Mouse (Mus musculus) frontal cortex, postnatal 14 days (tissue): ENCODE results near the gene Tac4.
A peak's percentile ranks its signal among the peaks of the same experiment; 100 is the strongest.

Experiments used
- DNase-seq, 2 experiments: peaks; one replicate each; pipeline ENCODE4 v3.0.0; 2022; ENCODE audit warnings: low spot score in 2 of 2

The Tac4 gene

GRCm38 (mm10) chr11:95263816-95264454, 2.6 kb downstream of the Tac4 start:
- DNase-seq, result no peak

- no peak for DNase-seq
Observed at GRCm38 (mm10) chr11:95264455-95265013, 3.2 kb downstream of the Tac4 start.

GRCm38 (mm10) chr11:95266540-95267245, 5.4 kb downstream of the Tac4 start:
- DNase-seq, result no peak

- no peak for DNase-seq
Observed at GRCm38 (mm10) chr11:95273661-95274060, 12.3 kb downstream of the Tac4 start.

- DNase-seq, result no peak
Observed at GRCm38 (mm10) chr11:95274613-95275012, 13.3 kb downstream of the Tac4 start.

DNA sequence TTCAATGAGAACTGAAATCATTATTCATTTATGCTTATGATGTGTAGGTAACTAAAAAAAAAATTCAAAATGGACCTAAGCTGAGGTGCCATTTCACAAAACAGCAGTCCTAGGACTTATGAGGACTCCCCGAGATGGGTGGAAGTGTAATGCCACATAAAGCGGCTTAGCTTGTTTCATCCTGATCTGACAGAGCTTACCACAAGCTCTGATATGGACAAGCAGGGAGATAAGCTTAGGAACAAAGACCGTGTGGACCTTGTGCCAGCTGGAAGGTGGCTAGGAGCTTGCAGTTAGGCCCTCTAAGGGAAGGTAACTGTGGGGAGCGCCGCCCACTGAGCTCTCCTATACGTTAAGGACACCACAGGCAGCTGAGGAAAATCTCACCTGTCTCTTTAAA, 14.7 kb downstream of the Tac4 start:
- DNase-seq, result no peak

DNA sequence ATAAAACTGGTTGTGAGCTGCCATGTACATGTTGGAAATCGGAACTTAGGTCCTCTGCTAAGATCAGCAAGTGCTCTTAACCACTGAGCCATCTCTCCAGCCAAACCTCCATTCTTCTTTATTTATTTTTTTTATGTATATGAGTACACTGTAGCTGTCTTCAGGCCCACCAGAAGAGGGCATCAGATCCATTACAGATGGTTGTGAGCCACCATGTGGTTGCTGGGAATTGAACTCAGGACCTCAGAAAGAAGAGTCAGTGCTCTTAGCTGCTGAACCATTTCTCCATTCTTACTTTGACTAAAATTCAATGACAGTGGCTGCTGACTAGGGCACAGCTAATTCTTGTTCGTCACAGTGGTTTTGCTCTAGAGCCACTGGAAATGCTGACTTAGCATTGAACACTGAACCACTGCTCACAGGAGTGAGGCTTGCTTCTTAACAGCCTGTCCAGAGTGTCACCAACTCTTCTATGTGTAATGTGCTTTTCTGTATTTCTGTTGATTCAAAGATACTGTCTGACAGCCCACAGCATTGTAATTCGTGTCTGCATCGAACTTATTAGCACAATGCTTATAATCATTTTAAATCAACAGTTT, 17.8 kb downstream of the Tac4 start:
- no peak for DNase-seq

DNA sequence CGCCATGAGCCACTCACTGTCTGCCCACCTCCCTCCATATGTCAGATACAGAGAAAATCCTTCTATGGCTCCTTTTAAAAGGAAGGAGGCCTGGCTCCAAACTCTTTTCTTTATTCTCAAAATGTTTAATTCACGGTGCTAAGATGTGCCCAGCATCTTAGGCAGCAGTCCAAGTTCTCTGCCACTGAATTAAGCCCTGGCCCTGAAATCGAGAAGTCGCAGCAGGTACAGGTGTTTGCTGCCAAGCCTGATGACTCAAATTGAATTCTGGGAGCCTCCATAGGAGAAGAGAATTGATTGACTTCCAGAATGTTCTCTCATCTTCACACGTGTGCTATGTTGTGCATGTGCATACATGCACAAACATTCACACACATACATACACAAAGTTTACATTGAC, 21.0 kb downstream of the Tac4 start:
- no peak for DNase-seq

DNA sequence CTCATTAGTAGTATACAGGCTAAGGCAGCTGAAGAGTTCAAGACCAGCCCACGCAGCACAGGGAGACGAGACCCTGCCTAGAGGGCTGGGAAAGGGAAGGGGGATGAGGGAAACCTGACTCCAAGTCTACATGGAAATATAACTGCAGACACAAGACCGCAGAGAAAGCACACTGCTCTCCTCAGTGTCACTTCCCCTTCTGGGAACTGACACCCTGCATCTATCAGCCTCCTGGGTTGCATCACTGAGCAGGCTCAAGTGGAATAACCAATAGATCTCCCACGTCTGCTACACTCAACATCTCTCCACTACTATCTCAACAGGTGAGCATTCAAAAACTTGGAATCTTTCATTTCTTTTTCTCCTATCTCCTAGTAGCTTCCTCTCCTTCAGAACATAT, 30.7 kb downstream of the Tac4 start:
- no peak for DNase-seq

DNA sequence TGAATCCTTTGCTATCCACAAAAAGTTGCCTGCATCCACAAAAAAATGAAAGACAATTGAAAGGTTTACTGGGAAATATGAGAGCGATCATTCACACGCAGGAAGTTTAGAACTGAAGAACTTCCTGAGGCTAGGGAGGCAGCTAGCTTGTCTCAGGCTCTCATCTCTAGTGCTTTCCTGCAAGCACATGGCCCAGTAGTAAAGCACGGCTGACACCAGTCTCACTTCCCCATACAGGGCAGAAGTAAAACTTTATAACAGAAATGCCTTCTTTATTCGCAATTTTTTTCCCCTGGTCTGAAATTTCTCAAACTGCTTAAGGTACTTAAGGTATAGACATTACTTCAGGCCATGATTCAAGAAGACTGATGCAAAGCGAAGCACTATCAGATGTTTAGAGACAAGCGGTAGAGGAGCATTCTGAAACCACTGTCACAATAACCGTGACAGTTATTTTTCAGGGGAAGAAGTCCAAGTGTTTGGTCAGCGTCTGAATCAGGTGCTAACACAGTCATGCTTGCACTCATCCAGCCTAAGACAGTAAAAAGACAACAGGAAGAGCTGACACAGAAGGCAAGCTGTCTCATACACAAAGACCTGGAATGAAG, 31.8 kb downstream of the Tac4 start:
- no peak for DNase-seq

- no peak for DNase-seq
Observed at GRCm38 (mm10) chr11:95295736-95296135, 34.4 kb downstream of the Tac4 start.

GRCm38 (mm10) chr11:95298146-95298545, 36.8 kb downstream of the Tac4 start:
- no peak for DNase-seq

- no peak for DNase-seq
Observed at GRCm38 (mm10) chr11:95299886-95300285, 38.6 kb downstream of the Tac4 start.

DNA sequence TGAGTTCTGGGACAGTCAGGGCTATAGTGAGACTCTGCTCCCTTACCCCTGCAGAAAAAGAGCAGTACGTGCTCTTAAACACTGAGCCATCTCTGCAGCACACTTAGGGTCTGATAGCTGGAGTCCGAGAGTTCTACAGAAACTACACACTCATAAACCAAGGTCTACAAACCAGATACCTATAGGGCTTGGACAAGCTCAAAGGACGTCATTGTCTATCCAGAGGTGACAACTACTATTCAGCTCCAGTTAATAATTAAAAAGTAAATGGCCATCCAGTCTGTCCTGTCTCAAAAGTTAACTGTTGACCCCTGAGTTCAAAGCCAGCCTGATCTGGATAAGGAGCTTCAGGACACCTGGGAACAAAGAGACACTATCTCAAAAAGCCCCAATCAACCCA, 40.4 kb downstream of the Tac4 start:
- no peak for DNase-seq

DNA sequence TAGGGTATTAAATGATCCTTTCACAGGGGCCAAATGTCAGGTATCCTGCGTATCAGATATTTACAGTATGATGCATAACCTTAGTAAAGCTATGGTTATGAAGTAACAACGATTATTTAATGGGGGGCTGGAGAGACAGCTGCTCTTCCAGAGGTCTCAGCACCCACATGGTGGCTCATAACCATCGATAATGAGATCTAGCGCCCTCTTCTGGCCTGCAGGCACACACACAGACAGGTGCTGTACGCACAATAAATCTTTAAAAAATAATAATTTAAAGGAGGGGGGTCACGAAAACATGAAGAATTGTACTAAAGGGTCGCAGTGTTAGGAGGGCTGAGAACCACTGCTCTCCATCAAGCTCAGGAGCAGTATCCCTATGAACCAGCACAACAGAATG, 44.3 kb downstream of the Tac4 start:
- no peak for DNase-seq

DNA sequence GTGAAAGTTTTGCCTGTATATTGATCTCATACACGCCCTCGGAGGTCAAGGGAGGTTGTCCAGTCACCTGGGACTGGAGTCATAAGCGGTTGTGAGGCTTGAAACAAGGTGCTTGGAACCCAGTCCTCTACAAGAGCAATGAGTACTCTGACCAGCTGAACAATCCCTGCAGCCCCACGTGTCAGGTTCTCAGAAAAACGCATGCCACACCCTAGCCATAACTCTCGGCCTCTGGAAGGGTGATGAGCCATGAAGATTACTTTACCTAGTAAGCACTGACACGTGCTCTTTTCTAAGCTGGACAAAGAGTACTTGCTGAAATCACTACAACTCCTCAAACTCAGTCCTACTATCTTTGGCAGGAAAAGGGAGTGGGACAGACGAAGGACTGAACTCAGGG, 46.2 kb downstream of the Tac4 start:
- DNase-seq, result no peak

- peak; percentile 98 to 99 for DNase-seq
Observed at GRCm38 (mm10) chr11:95309510-95310006, 48.2 kb downstream of the Tac4 start.

- peak; percentile 97 to 99 for DNase-seq
Observed at GRCm38 (mm10) chr11:95310007-95310647, 48.8 kb downstream of the Tac4 start, which contains the start of gene Kat7. Gene Kat7 (minus strand): TSS chr11:95310246.

DNA sequence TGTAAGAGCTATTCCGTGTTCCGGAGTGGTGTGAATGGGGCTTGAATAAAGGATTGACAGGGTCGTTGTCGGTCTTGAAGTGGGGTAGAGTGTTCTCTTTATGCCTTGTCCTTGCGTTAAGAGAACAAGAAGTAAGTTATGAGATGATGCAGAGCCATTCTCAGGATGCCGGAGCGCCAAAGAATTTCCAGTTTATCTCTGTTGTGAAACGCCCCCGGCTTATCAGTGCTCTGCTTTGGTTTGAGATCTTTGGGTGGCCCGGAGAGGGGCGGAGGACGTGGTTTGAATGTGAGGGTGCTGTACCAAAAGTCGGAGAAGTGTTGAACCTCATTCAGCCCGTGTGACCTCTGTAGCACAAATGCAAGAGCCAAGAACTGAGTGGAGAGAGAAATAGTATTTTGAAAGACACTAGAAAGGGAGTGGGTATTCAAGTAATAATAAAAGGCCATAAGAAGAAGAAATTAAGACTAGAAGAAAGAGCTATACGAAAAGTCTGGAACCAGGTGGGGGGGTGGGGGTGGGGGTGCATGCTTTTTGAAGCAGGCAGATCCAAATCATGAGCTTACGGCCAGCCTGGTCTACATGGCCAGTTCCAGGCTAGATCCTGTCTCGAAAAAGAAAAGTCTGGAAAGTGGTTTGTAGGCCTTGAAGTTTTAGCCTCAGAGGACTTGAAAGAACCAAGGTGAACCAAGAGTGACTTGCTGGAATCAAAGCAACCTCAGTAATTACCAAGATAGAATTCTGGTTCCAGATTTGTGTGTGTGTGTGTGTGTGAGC, 49.5 kb downstream of the Tac4 start:
- no peak for DNase-seq

GRCm38 (mm10) chr11:95311425-95311807, 50.1 kb downstream of the Tac4 start:
- DNase-seq, result no peak
